Mouse (Mus musculus): ENCODE measurements around the gene Itpka.

DNA sequence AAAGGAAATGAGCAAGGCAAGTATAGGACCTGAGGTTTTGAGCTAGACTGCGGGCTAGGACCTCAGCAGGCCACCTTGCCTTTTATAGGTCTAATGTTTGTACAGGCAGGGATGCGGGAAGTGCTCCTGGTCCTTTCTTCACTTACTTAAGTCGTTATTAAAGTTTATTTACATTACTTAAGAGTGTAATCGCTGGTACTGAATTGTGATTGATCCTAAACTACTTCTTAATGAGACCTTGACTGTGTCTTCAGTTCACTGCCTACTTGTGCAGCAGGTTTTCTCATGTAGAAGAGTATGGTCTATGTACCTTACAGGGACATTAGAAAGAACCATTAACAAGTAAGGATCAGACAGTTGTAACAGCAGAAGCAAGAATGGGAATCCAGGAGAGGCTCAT is 11.4 kb upstream of the Itpka start:
- TF ChIP-seq CTCF (IDR thresholded peaks at IDR 0.05; ENCODE audit: extremely low read depth, insufficient read depth, insufficient read length, insufficient replicate concordance) (no peak), POLR2A (IDR thresholded peaks at IDR 0.05; ENCODE audit: low read depth, low read length) (no peak)
